Mouse (Mus musculus) mesoderm, embryonic 11.5 days (tissue): ENCODE data around the gene Ankrd23.

ENCODE experiments used
- DNase-seq: peaks from one replicate; pipeline ENCODE4 v3.0.0-alpha.2; 2012; ENCODE audit warnings: low read depth, low spot score

The Ankrd23 gene

DNA sequence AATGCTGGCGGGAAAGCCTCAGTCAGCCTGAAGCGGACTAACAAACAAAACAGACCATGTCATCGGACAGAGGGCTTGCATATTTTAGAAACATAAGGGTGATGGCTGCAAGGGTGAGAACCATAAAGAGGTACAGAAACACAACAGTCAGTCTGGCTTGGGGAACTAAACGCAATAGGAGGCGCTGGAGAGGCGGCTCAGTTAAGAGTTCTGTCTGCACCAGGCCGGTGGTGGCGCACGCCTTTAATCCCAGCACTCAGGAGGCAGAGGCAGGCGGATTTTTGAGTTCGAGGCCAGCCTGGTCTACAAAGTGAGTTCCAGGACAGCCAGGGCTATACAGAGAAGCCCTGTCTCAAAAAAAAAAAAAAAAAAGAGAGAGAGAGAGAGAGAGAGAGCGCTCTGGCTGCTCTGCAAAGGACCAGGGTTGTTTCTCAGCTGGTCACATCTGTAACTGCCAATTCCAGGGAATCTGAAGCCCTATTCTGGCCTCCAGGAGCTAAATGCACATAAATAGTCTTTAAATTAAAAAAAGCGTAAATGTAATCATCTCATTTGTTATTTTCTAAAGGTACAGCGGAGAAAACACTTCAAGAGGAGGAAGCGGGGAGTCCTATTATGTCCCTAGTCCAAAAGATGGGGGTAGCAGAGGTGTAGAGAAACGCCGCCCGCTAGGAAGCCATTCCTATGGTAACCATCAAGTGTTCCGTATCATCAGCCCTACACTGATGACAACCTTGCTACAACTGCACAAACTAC, 9.3 kb upstream of the Ankrd23 start:
- DNase-seq: no peak

GRCm38 (mm10) chr1:36545382-36545781, 8.7 kb upstream of the Ankrd23 start:
- no peak for DNase-seq

DNA sequence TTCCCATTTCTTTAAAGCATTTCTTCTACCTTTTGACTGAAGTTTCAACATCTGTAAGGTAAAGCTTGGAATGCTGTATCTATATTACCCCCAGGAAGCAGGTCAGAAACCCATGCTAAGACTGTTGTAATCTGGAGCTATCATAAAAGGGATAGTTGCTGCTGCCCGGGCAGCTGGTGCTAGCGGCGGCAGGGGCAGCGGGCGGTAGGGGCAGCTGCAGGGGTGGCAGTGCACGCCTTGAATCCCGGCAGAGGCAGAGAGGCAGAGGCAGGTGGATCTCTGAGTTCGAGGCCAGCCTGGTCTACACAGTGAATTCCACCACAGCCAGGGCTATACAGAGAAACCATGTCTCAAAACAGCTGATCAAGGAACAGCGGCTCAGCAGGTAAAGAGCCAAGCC, 6.2 kb upstream of the Ankrd23 start:
- no peak for DNase-seq

- DNase-seq: no peak
Observed at GRCm38 (mm10) chr1:36541844-36542243, 5.2 kb upstream of the Ankrd23 start.

GRCm38 (mm10) chr1:36540807-36541206, 4.1 kb upstream of the Ankrd23 start:
- no peak for DNase-seq

- no peak for DNase-seq
Observed at GRCm38 (mm10) chr1:36540132-36540531, 3.4 kb upstream of the Ankrd23 start.

DNA sequence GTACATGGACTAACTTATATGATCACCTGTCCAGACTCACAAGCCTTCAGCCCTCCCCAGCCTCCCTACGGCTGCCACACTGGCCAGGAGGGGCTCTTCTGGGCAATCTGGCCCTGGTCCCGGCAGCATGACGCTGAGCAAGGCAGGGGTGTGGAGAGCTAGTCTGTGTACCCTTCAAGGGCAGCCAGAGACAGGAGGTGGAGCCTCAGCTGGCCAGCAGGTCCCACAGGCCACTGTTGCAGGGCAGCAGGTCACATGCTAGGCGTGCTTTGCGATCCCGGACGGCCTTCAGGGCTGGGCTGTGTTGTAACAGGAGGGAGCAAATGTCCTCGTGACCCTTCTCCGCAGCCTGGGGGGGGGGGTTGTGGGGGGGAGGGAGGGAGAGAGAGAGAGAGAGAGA, 2.5 kb upstream of the Ankrd23 start, which contains the start of gene Gm42417:
TSS of gene Gm42417 (minus strand) at position 244 of the 400 bp plus-strand sequence.
- DNase-seq: no peak

DNA sequence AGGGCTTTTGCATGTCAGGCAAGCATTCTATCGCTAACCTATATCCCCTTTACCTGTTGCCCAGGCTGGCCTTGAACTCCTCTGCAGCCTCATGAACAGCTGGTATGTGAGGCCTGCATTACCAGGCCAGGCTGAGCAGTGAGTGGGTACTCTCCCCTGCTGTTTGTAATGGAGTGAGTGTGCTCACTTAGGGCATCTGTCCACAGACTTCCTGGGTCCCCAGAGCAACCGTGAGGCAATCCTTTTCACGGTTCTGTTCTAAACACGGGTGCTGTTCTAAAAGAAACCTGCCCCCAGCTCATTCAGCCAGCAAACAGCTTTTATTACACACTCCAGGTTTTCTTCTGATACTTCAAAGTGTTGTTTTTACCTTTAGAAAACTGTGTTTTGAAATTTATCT, 2.0 kb upstream of the Ankrd23 start:
- DNase-seq: no peak

- no peak for DNase-seq
Observed at GRCm38 (mm10) chr1:36536397-36536728, 320 bp downstream of the Ankrd23 start.

GRCm38 (mm10) chr1:36535477-36536396, 946 bp downstream of the Ankrd23 start:
- no peak for DNase-seq

- DNase-seq: no peak
Observed at GRCm38 (mm10) chr1:36534595-36535058, 2.1 kb downstream of the Ankrd23 start.

DNA sequence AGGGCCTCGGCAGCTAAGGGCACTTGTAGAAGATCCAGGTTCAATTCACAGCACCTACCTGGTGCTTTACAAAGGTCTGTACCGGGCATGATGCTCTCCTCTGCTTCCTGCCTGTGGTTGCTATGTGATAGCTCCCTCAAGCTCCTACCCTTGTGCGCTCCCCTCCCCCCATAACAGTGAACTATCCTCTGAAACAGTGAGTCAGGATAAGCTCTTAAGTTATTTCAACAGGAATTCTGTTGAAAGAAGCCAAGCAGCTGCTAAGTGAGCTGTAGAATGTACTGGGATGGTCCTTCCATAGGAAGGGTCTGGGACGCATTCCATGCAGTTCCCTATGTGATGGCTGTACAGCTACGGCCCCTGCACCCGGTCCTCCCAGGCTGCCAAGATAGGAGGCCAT, 3.1 kb downstream of the Ankrd23 start:
- DNase-seq: no peak

GRCm38 (mm10) chr1:36531461-36531860, 5.2 kb downstream of the Ankrd23 start:
- no peak for DNase-seq

GRCm38 (mm10) chr1:36530962-36531361, 5.7 kb downstream of the Ankrd23 start:
- no peak for DNase-seq

- no peak for DNase-seq
Observed at GRCm38 (mm10) chr1:36530485-36530884, 6.2 kb downstream of the Ankrd23 start.

GRCm38 (mm10) chr1:36529875-36530274, 6.8 kb downstream of the Ankrd23 start:
- no peak for DNase-seq

GRCm38 (mm10) chr1:36529274-36529673, 7.4 kb downstream of the Ankrd23 start:
- no peak for DNase-seq

- peak; percentile 43 for DNase-seq
Observed at GRCm38 (mm10) chr1:36528351-36528750, 8.3 kb downstream of the Ankrd23 start.

GRCm38 (mm10) chr1:36526903-36527302, 9.8 kb downstream of the Ankrd23 start:
- no peak for DNase-seq

DNA sequence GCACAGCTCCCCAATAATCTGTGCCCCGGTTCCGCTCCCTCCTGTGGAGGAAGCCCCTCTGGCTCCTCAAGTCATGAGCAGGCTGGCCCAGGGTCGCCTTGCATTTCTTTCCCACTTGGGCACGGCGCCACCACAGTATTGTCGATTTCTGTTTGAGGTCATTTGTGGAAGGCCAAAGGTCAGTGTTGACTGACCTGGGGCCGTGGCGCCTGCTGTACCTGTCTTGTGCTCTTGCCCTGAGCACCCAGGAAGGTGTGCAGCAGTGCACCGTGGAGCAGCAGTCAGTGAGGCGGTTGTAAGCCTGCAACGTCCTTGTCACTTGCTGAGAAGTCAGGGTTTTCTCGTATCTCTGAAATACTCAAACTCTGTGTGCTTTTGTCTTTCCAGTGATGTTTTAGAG, 10.9 kb downstream of the Ankrd23 start:
- no peak for DNase-seq

DNA sequence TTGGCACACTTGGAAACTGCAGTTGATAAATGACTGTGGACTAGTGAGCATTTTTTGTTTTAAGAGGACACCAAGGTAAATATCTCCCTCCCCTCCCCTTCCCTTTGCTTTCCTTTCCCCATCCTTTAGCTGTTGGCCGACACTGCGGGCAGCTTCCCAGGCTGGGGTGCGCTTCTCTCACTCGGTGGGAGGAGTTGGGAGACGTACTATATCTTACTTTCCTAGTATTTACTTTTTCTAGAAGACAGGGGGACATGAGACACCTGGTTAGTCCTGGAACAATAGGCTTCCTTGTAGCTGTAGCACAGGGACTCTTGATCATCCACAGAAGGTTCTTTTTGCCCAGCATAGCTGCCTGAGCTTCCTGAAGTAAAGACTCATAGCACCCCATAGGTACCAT, 12.6 kb downstream of the Ankrd23 start:
- DNase-seq: no peak

GRCm38 (mm10) chr1:36523332-36524013, 13.2 kb downstream of the Ankrd23 start:
- DNase-seq: no peak
